Mouse (Mus musculus) heart, embryonic 11.5 days (tissue): ENCODE data around the gene Trafd1. TPM values are rescaled to one million over a fixed set of nuclear protein-coding genes. Genes with fewer than 3 reads are reported as not detected.

Experiments used
- ATAC-seq: fragments of 200-750 bp; cut with Nextera tagmentation; replicated peaks from 2 replicates; pipeline ENCODE4 v1.8.0; 2017; ENCODE audit warnings: moderate library complexity; ENCODE audit not compliant: insufficient number of reproducible peaks, low FRiP score, low TSS enrichment
- H3K27ac ChIP-seq: fragments of 300-500 bp; sonication (generic); 2 replicates; pipeline ENCODE4 v1.5.1; 2014; ENCODE audit warnings: mild to moderate bottlenecking, low read depth, low read length
- H3K27me3 ChIP-seq: fragments of 300-500 bp; sonication (generic); 2 replicates; pipeline ENCODE4 v1.6.1; 2014; ENCODE audit warnings: mild to moderate bottlenecking, low read length, mixed read lengths; ENCODE audit not compliant: control insufficient read depth, insufficient read depth
- H3K36me3 ChIP-seq: fragments of 300-500 bp; sonication (generic); 2 replicates; pipeline ENCODE4 v1.6.1; 2014; ENCODE audit warnings: mild to moderate bottlenecking, low read length, moderate library complexity, mixed read lengths; ENCODE audit not compliant: control insufficient read depth, insufficient read depth
- H3K4me1 ChIP-seq: fragments of 300-500 bp; sonication (generic); 2 replicates; pipeline ENCODE4 v1.6.1; 2014; ENCODE audit warnings: low read length; ENCODE audit not compliant: control insufficient read depth, insufficient read depth
- H3K4me2 ChIP-seq: fragments of 300-500 bp; sonication (generic); 2 replicates; pipeline ENCODE4 v1.6.1; 2014; ENCODE audit warnings: mild to moderate bottlenecking, moderate library complexity
- H3K4me3 ChIP-seq: fragments of 300-500 bp; sonication (generic); 2 replicates; pipeline ENCODE4 v1.5.1; 2014; ENCODE audit warnings: low read depth, low read length
- H3K9ac ChIP-seq: fragments of 300-500 bp; sonication (generic); 2 replicates; pipeline ENCODE4 v1.6.1; 2014; ENCODE audit warnings: mild to moderate bottlenecking, low read depth, low read length, moderate library complexity
- H3K9me3 ChIP-seq: fragments of 300-500 bp; sonication (generic); replicated peaks from 2 replicates; pipeline ENCODE4 v1.6.1; 2016; ENCODE audit warnings: low read length; ENCODE audit not compliant: control insufficient read depth
- WGBS: fragments of 180-500 bp; shearing (Covaris S2); extraction: QIAGEN DNeasy Blood & Tissue Kit; methylation state at CpG from one replicate; pipeline ENCODE4 v1.1.7; 2014; ENCODE audit not compliant: insufficient replicate concordance; 5-methylcytosine and 5-hydroxymethylcytosine counted together
- polyA plus RNA-seq: library from polyadenylated mRNA; unstranded; fragments of >200 nt; fragmentation: Nextera tagmentation; extraction: Ambion mirVana; gene quantifications from 2 replicates; pipeline ENCODE4 v1.2.1, GENCODE M21; 2014

Trafd1 gene
- polyA plus RNA-seq, 1 experiment from 2014 or later: 60.6 TPM

DNA sequence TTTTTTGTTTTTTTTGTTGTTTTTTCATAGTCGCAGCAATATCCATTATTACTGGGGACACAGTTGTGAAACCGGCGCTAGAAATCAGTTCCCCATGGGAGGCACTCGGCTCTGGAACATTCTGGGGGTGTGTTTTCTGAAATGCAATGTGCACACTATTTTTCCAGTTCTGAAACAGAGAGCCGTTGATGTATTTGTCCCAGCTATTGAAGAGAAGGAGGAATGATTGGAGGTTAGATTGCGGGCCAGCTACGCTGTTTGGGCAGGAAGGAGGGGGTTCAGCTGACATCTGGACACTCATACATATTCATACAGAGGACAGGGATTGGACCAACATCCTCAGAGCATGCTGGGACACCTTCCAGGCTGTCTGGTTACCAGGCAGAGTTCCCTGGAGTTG lies 3.7 kb upstream of the Trafd1 start:
- no peak for ATAC-seq
- no peak overlapping the region for H3K27ac ChIP-seq
- H3K27me3 ChIP-seq: no peaks in the 10 kb centered on the region
- no peak overlapping the region for H3K9ac ChIP-seq
- H3K36me3 ChIP-seq: no peaks in the 10 kb centered on the region
- no peak overlapping the region for H3K4me2 ChIP-seq
- no peak overlapping the region for H3K4me3 ChIP-seq
- H3K4me1 ChIP-seq: peaks cover 10% of the 10 kb centered on the region; the same call in 1 of the 2 replicates
- 65% methylated on average over 7 of the region's 7 CpGs for WGBS
- H3K9me3 ChIP-seq: no peaks in the 10 kb centered on the region

DNA sequence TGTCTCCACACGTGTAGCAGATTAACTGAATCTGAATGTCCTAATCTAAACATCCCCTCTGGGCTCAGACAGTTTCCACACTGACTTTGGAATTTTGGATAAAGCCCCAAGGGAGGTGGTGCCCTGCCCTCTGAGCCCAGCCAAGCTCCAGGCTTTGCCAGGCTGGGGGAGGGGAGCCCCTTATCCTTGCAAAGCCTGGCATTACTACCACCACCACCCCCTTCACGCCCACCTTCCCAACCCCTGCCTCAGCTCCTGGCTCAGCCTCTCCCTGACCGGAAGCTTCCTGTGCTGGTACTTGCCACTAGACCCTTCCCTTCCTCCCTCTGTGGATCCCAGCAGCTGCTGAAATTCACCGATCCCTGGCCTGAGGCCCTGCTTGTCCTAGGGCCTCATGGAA lies 1.7 kb upstream of the Trafd1 start:
- no peak overlapping the region for H3K4me3 ChIP-seq
- no peak for ATAC-seq
- H3K27me3 ChIP-seq: no peaks in the 10 kb centered on the region
- peaks cover 16% of the 10 kb centered on the region; the same call in 1 of the 2 replicates for H3K4me1 ChIP-seq
- 65% methylated on average over 4 of the region's 4 CpGs for WGBS
- no peak overlapping the region for H3K9ac ChIP-seq
- peaks cover 4% of the 10 kb centered on the region; the same call in 1 of the 2 replicates for H3K36me3 ChIP-seq
- no peak overlapping the region for H3K4me2 ChIP-seq
- H3K27ac ChIP-seq: no peak overlapping the region
- no peaks in the 10 kb centered on the region for H3K9me3 ChIP-seq

- ATAC-seq: no peak
- no peak overlapping the region for H3K27ac ChIP-seq
- peak overlapping the region; percentile 72 for H3K4me2 ChIP-seq
- no peaks in the 10 kb centered on the region for H3K9me3 ChIP-seq
- H3K9ac ChIP-seq: 0 out of 2 replicates have a peak overlapping the region, but pooled peaks have one; percentile 43
- peaks cover 8% of the 10 kb centered on the region for H3K36me3 ChIP-seq
- 34% methylated on average over 22 of the region's 22 CpGs for WGBS
- H3K4me3 ChIP-seq: peak overlapping the region; percentile 72
- no peaks in the 10 kb centered on the region for H3K27me3 ChIP-seq
- H3K4me1 ChIP-seq: peaks cover 16% of the 10 kb centered on the region; the same call in 1 of the 2 replicates
Measured at GRCm38 (mm10) chr5:121386120-121386909, 883 bp upstream of the Trafd1 start.

- peak overlapping the region; percentile 72 for H3K4me2 ChIP-seq
- 0 out of 2 replicates have a peak, but pooled peaks cover 4% of the 10 kb centered on the region for H3K9me3 ChIP-seq
- H3K27ac ChIP-seq: peak overlapping the region; percentile 93
- H3K4me3 ChIP-seq: peak overlapping the region; percentile 72
- H3K9ac ChIP-seq: peak overlapping the region; percentile 81
- 2% methylated on average over 46 of the region's 47 CpGs for WGBS
- peaks cover 15% of the 10 kb centered on the region for H3K36me3 ChIP-seq
- peaks cover 16% of the 10 kb centered on the region; the same call in 1 of the 2 replicates for H3K4me1 ChIP-seq
- ATAC-seq: peak; percentile 21; the same call in 1 of the 2 replicates
- no peaks in the 10 kb centered on the region for H3K27me3 ChIP-seq
Measured at GRCm38 (mm10) chr5:121384757-121385460, 523 bp downstream of the Trafd1 start.

- WGBS: 59% methylated on average over 10 of the region's 10 CpGs
- H3K36me3 ChIP-seq: peaks cover 20% of the 10 kb centered on the region
- no peaks in the 10 kb centered on the region for H3K27me3 ChIP-seq
- H3K4me3 ChIP-seq: peak overlapping the region; percentile 72
- peak overlapping the region; percentile 81 for H3K9ac ChIP-seq
- H3K4me1 ChIP-seq: peaks cover 16% of the 10 kb centered on the region; the same call in 1 of the 2 replicates
- peak overlapping the region; percentile 72 for H3K4me2 ChIP-seq
- H3K9me3 ChIP-seq: 0 out of 2 replicates have a peak, but pooled peaks cover 4% of the 10 kb centered on the region
- H3K27ac ChIP-seq: peak overlapping the region; percentile 93
- ATAC-seq: no peak
Measured at GRCm38 (mm10) chr5:121383857-121384756, 1.3 kb downstream of the Trafd1 start.

GRCm38 (mm10) chr5:121380692-121381091 lies 4.7 kb downstream of the Trafd1 start:
- H3K36me3 ChIP-seq: peaks cover 38% of the 10 kb centered on the region
- 0 out of 2 replicates have a peak, but pooled peaks cover 4% of the 10 kb centered on the region for H3K9me3 ChIP-seq

DNA sequence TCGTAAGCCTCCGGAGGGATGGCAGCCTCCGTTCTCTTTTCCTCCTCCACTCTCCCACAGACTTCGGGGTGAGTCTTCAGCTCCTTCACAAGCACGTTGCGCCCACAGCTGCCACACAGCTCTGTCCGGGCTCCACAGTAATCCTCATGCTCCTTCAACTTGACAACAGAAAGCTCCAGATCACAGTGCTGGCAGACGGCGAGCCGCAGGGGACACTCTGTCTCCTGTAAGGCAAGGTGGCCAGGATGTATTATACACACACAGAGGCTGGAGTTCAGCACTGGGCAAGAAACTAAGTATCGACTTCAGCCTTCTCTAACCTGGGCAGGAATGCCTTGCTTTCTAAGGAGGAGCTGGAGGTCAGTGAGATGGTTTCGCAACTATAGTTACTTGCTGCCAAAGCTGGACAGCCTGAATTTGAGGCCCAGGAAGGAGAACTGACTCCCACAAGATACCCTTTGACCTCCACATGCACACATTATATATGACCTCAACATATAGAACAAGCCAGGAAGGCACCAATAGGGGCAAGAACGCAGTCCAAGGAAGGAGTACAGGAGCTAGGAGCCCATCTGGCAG lies 6.7 kb downstream of the Trafd1 start:
- 0 out of 2 replicates have a peak, but pooled peaks cover 4% of the 10 kb centered on the region for H3K9me3 ChIP-seq
- no peak overlapping the region for H3K4me3 ChIP-seq
- 90% methylated on average over 13 of the region's 13 CpGs for WGBS
- no peak overlapping the region for H3K9ac ChIP-seq
- H3K4me2 ChIP-seq: no peak overlapping the region
- no peaks in the 10 kb centered on the region for H3K27me3 ChIP-seq
- H3K36me3 ChIP-seq: peaks cover 47% of the 10 kb centered on the region
- H3K4me1 ChIP-seq: 0 out of 2 replicates have a peak, but pooled peaks cover 5% of the 10 kb centered on the region
- no peak overlapping the region for H3K27ac ChIP-seq
- no peak for ATAC-seq

More at GRCm38 (mm10) chr5:121380692-121381091, 4.7 kb downstream of the Trafd1 start:
- Histone ChIP-seq H3K4me2 (no peak overlapping the region), H3K9ac (no peak overlapping the region), H3K27me3 (no peaks in the 10 kb centered on the region), H3K27ac (no peak overlapping the region), H3K4me3 (no peak overlapping the region), H3K4me1 (0 out of 2 replicates have a peak, but pooled peaks cover 11% of the 10 kb centered on the region)
- WGBS: 84% methylated on average over 2 of the region's 2 CpGs
- ATAC-seq: no peak
